ENCODE assay signal across 9 mouse cellular contexts in genomic region chr2:170288196-170288595, GRCm38 (mm10).
DNase-seq lines count a peak whose midpoint lies in the region; ATAC-seq and TF ChIP-seq lines count a peak whose summit lies in the region.
"Had no signal": no experiment of that assay in that cellular context is flagged by ENCODE, and none has a peak within 500 bp of the region (broad histone marks: within the 10 kb centered on the region; RNA-seq: fewer than 3 reads in every experiment).

No protein-coding gene starts in this region.

- DNase-seq in liver, adult 2 months (ENCODE audit: extremely low read depth, low read depth, low spot score), result no peak
- DNase-seq in liver, result no peak
- DNase-seq in stomach, postnatal 0 days (ENCODE audit: low spot score), result no peak
- no peak for DNase-seq in left cerebral cortex, postnatal 14 days (ENCODE audit: low spot score in 2 of 2)
- no peak for DNase-seq in adrenal gland, postnatal 36 days

- no peaks in the 10 kb centered on the region for H3K9me3 ChIP-seq in forebrain, embryonic 12.5 days
- no peaks in the 10 kb centered on the region for H3K9me3 ChIP-seq in limb, embryonic 15.5 days
- H3K9me3 ChIP-seq in stomach, postnatal 0 days (ENCODE audit: control insufficient read depth, low read length), result no peaks in the 10 kb centered on the region

- H3K4me3 ChIP-seq in liver, adult 2 months (ENCODE audit: insufficient read depth, low read depth, low read length), result no peak overlapping the region
- H3K4me3 ChIP-seq in forebrain, embryonic 12.5 days (replicated peaks), result peak overlapping the region; percentile 5; the same call in 1 of the 2 replicates
- H3K4me3 ChIP-seq in limb, embryonic 15.5 days, result no peak overlapping the region
- no peak overlapping the region for H3K4me3 ChIP-seq in stomach, postnatal 0 days (ENCODE audit: low read depth, low read length)

- no peak for TF ChIP-seq POLR2A in liver, adult 2 months (IDR thresholded peaks at IDR 0.05; ENCODE audit: extremely low read depth, insufficient read depth, low read length)

- no peaks in the 10 kb centered on the region for H3K27me3 ChIP-seq in liver, adult 2 months (ENCODE audit: control insufficient read depth, insufficient read depth, low read length)
- H3K27me3 ChIP-seq in forebrain, embryonic 12.5 days, result peaks cover 8% of the 10 kb centered on the region
- H3K27me3 ChIP-seq in limb, embryonic 15.5 days, result 0 out of 2 replicates have a peak, but pooled peaks cover 8% of the 10 kb centered on the region
- H3K27me3 ChIP-seq in stomach, postnatal 0 days (ENCODE audit: control insufficient read depth, insufficient read depth, low read length), result no peaks in the 10 kb centered on the region
- H3K27me3 ChIP-seq: Patski had no signal

- ATAC-seq in forebrain, embryonic 12.5 days (ENCODE audit: low FRiP score), result no peak
- no peak for ATAC-seq in limb, embryonic 15.5 days (ENCODE audit: insufficient number of reproducible peaks, low FRiP score, low TSS enrichment, low read depth)
- no peak for ATAC-seq in stomach, postnatal 0 days (ENCODE audit: low FRiP score, low TSS enrichment)
- ATAC-seq in inflammation-experienced regulatory T-cells, adult 6 months, result no peak
- ATAC-seq: Patski had no signal

- no peaks in the 10 kb centered on the region for H3K79me2 ChIP-seq in liver, adult 2 months (ENCODE audit: control insufficient read depth, insufficient read depth, low read length)

- H3K4me2 ChIP-seq in forebrain, embryonic 12.5 days, result peak overlapping the region; percentile 88
- H3K4me2 ChIP-seq in limb, embryonic 15.5 days, result peak overlapping the region; percentile 14; the same call in 1 of the 2 replicates
- 0 out of 2 replicates have a peak overlapping the region, but pooled peaks have one; percentile 8 for H3K4me2 ChIP-seq in stomach, postnatal 0 days (replicated peaks; ENCODE audit: low read depth)

- no peak overlapping the region for H3K9ac ChIP-seq in liver, adult 2 months (ENCODE audit: low read depth, low read length)
- H3K9ac ChIP-seq in forebrain, embryonic 12.5 days, result no peak overlapping the region
- H3K9ac ChIP-seq in limb, embryonic 15.5 days, result no peak overlapping the region
- no peak overlapping the region for H3K9ac ChIP-seq in stomach, postnatal 0 days (ENCODE audit: low read length)

- intact Hi-C loops in left cerebral cortex, postnatal 14 days (cut with DNase I), result no loop called here

- peak overlapping the region; percentile 58 for H3K27ac ChIP-seq in liver, adult 2 months (replicated peaks; ENCODE audit: insufficient read depth, low read depth, low read length)
- peak overlapping the region; percentile 42 for H3K27ac ChIP-seq in forebrain, embryonic 12.5 days
- peak overlapping the region; percentile 50; the same call in 1 of the 2 replicates for H3K27ac ChIP-seq in limb, embryonic 15.5 days
- H3K27ac ChIP-seq in stomach, postnatal 0 days (replicated peaks), result no peak overlapping the region; the same call in 1 of the 2 replicates

- TF ChIP-seq EP300 in stomach, postnatal 0 days (optimal IDR thresholded peaks at IDR 0.05), result no peak

- H3K36me3 ChIP-seq in liver, adult 2 months (ENCODE audit: control insufficient read depth, insufficient read depth, low read length), result no peaks in the 10 kb centered on the region
- no peaks in the 10 kb centered on the region for H3K36me3 ChIP-seq in forebrain, embryonic 12.5 days (replicated peaks)
- H3K36me3 ChIP-seq in limb, embryonic 15.5 days, result no peaks in the 10 kb centered on the region
- H3K36me3 ChIP-seq in stomach, postnatal 0 days (ENCODE audit: control insufficient read depth, insufficient read depth, low read length), result no peaks in the 10 kb centered on the region

- peaks cover 9% of the 10 kb centered on the region for H3K4me1 ChIP-seq in liver, adult 2 months (ENCODE audit: control insufficient read depth, insufficient read depth, low read length)
- peaks cover 24% of the 10 kb centered on the region for H3K4me1 ChIP-seq in forebrain, embryonic 12.5 days
- H3K4me1 ChIP-seq in limb, embryonic 15.5 days, result peaks cover 24% of the 10 kb centered on the region
- peaks cover 10% of the 10 kb centered on the region for H3K4me1 ChIP-seq in stomach, postnatal 0 days (replicated peaks; ENCODE audit: control insufficient read depth, insufficient read depth)

- no peak for TF ChIP-seq CTCF in liver, adult 2 months (IDR thresholded peaks at IDR 0.05; ENCODE audit: low read depth, low read length)
- TF ChIP-seq CTCF in stomach, postnatal 0 days (IDR thresholded peaks at IDR 0.05; ENCODE audit: low read depth), result no peak

- whole genome bisulfite sequencing in liver, adult 2 months, result 52% methylated on average over 11 of the region's 11 CpGs
- WGBS in forebrain, embryonic 12.5 days, result 6% methylated on average over 11 of the region's 11 CpGs
- 21% methylated on average over 11 of the region's 11 CpGs for WGBS in limb, embryonic 15.5 days
- 38% methylated on average over 11 of the region's 11 CpGs for WGBS in stomach, postnatal 0 days

Comparison
In these comparisons a context has a peak if more than half of its experiments do, and no peak if none do; other contexts are left out.
1. H3K4me2 ChIP-seq: peak in every context shown above with its lines; median percentile 88 in forebrain, embryonic 12.5 days; 14 in limb, embryonic 15.5 days; 8 in stomach, postnatal 0 days.